Mouse (Mus musculus) 416B (cell line): Measurements from ENCODE around the gene Adamts7.

Source experiments
- DNase-seq: peaks from one replicate; pipeline ENCODE4 v3.0.0; 2011; ENCODE audit warnings: low read depth

Adamts7 gene

GRCm38 (mm10) chr9:90197866-90198383, 35.1 kb downstream of the Adamts7 start:
- DNase-seq: no peak

- no peak for DNase-seq
These were observed 35.9 kb downstream of the Adamts7 start for GRCm38 (mm10) chr9:90198531-90199449.

GRCm38 (mm10) chr9:90199611-90200010, 36.7 kb downstream of the Adamts7 start:
- DNase-seq: no peak

- DNase-seq: no peak
These were observed 37.6 kb downstream of the Adamts7 start for GRCm38 (mm10) chr9:90200501-90200900.

- DNase-seq: no peak
These were observed 38.2 kb downstream of the Adamts7 start for GRCm38 (mm10) chr9:90201096-90201495.

- DNase-seq: no peak
These were observed 38.7 kb downstream of the Adamts7 start for GRCm38 (mm10) chr9:90201541-90201940.

- no peak for DNase-seq
These were observed 40.4 kb downstream of the Adamts7 start for GRCm38 (mm10) chr9:90203233-90203632.

- DNase-seq: peak; percentile 25
These were observed 41.6 kb downstream of the Adamts7 start for GRCm38 (mm10) chr9:90204396-90204915.

GRCm38 (mm10) chr9:90206500-90206899, 43.6 kb downstream of the Adamts7 start:
- peak; percentile 79 for DNase-seq

- no peak for DNase-seq
These were observed 44.9 kb downstream of the Adamts7 start for GRCm38 (mm10) chr9:90207808-90208207.

- no peak for DNase-seq
These were observed 45.8 kb downstream of the Adamts7 start for GRCm38 (mm10) chr9:90208655-90209054.

- no peak for DNase-seq
These were observed 50.3 kb downstream of the Adamts7 start for GRCm38 (mm10) chr9:90213127-90213526.

GRCm38 (mm10) chr9:90216259-90217001, 53.6 kb downstream of the Adamts7 start:
- DNase-seq: no peak

- DNase-seq: no peak
These were observed 54.6 kb downstream of the Adamts7 start for GRCm38 (mm10) chr9:90217501-90217900.

- no peak for DNase-seq
These were observed 59.4 kb downstream of the Adamts7 start for GRCm38 (mm10) chr9:90222275-90222674.

GRCm38 (mm10) chr9:90226081-90226741, 63.3 kb downstream of the Adamts7 start:
- no peak for DNase-seq

- peak; percentile 42 for DNase-seq
These were observed 63.9 kb downstream of the Adamts7 start for GRCm38 (mm10) chr9:90226742-90227096.

GRCm38 (mm10) chr9:90227171-90227570, 64.3 kb downstream of the Adamts7 start:
- no peak for DNase-seq

- DNase-seq: peak; percentile 72
These were observed 70.2 kb downstream of the Adamts7 start for GRCm38 (mm10) chr9:90232781-90233690.

- peak; percentile 41 for DNase-seq
These were observed 71.1 kb downstream of the Adamts7 start for GRCm38 (mm10) chr9:90233906-90234419.

GRCm38 (mm10) chr9:90234786-90235185, 71.9 kb downstream of the Adamts7 start:
- DNase-seq: peak; percentile 60
